Mouse (Mus musculus) heart, adult 2 months (tissue): ENCODE results near the gene Vstm2b. TPM values are rescaled to one million over a fixed set of nuclear protein-coding genes. Genes with fewer than 3 reads are reported as not detected.

Experiments
- DNase-seq, 2 experiments: peaks; one replicate each; pipeline ENCODE4 v3.0.0; 2021
- H3K27ac ChIP-seq: fragments of 200-600 bp; 2 replicates; pipeline ENCODE4 v1.8.1; 2022
- H3K27me3 ChIP-seq: fragments of 200-500 bp; 2 replicates; pipeline ENCODE4 v1.6.1; 2012; ENCODE audit warnings: mild to moderate bottlenecking, low read length, inconsistent platforms, mixed read lengths; ENCODE audit not compliant: control insufficient read depth, insufficient read depth
- H3K36me3 ChIP-seq: fragments of 200-500 bp; 2 replicates; pipeline ENCODE4 v1.6.1; 2012; ENCODE audit warnings: low read length, inconsistent platforms; ENCODE audit not compliant: control insufficient read depth, insufficient read depth
- H3K4me1 ChIP-seq: fragments of 200-500 bp; 2 replicates; pipeline ENCODE4 v1.6.1; 2011; ENCODE audit warnings: low read length; ENCODE audit not compliant: control insufficient read depth, insufficient read depth
- H3K4me3 ChIP-seq: fragments of 200-600 bp; 2 replicates; pipeline ENCODE4 v1.8.1; 2022
- H3K79me2 ChIP-seq: fragments of 200-500 bp; replicated peaks from 2 replicates; pipeline ENCODE4 v1.6.1; 2012; ENCODE audit warnings: mild to moderate bottlenecking, inconsistent platforms, low read length, moderate library complexity, mixed read lengths; ENCODE audit not compliant: control insufficient read depth, insufficient read depth
- H3K9ac ChIP-seq: fragments of 200-500 bp; 2 replicates; pipeline ENCODE4 v1.6.1; 2012; ENCODE audit warnings: low read depth, mild to moderate bottlenecking, control low read depth, inconsistent platforms, low read length, mixed read lengths
- CTCF ChIP-seq: fragments of 200-600 bp; IDR thresholded peaks from 2 replicates; pipeline ENCODE4 v1.8.1; 2022; ENCODE audit warnings: antibody characterized with exemption, mild to moderate bottlenecking, moderate library complexity
- EP300 ChIP-seq: fragments of 200-500 bp; IDR thresholded peaks from 2 replicates; pipeline ENCODE4 v1.6.1; 2011; ENCODE audit warnings: low read depth, low read length, control low read depth; ENCODE audit not compliant: insufficient read depth
- POLR2A ChIP-seq: fragments of 200-500 bp; IDR thresholded peaks from 2 replicates; pipeline ENCODE4 v1.6.1; 2011; ENCODE audit warnings: mild to moderate bottlenecking, low read depth, low read length, control low read depth; ENCODE audit not compliant: insufficient read depth
- WGBS: fragments of 180-500 bp; shearing (Covaris S2); methylation state at CpG from one replicate; pipeline ENCODE4 v1.1.7; 2018; 5-methylcytosine and 5-hydroxymethylcytosine counted together
- intact Hi-C: fragments of 180-260 bp; cut with DNase I; formaldehyde crosslinking; loops from one replicate; pipeline ENCODE4 v1.15.1; 2025
- long read RNA-seq: library from polyadenylated mRNA; stranded (forward); transcript quantifications from one replicate; pipeline ENCODE4 v2.0.0, GENCODE M21; 2021
- polyA plus RNA-seq: library from polyadenylated mRNA; depleted of rRNA; stranded (reverse); fragments of >200 nt; gene quantifications from 2 replicates; pipeline ENCODE4 v1.2.3, GENCODE M21; 2012; rRNA removed
- total RNA-seq, 2 experiments: library from RNA; stranded (reverse); gene quantifications; 2 replicates each; pipeline ENCODE4 v1.2.3; 2021

The Vstm2b gene
- total RNA-seq (under 1 TPM in 1 of 2 experiments, not detected in 1; 0.11 TPM), polyA plus RNA-seq (0.18 and 0.25 TPM in 2 replicates)
- long read RNA-seq: 0 reads

DNA sequence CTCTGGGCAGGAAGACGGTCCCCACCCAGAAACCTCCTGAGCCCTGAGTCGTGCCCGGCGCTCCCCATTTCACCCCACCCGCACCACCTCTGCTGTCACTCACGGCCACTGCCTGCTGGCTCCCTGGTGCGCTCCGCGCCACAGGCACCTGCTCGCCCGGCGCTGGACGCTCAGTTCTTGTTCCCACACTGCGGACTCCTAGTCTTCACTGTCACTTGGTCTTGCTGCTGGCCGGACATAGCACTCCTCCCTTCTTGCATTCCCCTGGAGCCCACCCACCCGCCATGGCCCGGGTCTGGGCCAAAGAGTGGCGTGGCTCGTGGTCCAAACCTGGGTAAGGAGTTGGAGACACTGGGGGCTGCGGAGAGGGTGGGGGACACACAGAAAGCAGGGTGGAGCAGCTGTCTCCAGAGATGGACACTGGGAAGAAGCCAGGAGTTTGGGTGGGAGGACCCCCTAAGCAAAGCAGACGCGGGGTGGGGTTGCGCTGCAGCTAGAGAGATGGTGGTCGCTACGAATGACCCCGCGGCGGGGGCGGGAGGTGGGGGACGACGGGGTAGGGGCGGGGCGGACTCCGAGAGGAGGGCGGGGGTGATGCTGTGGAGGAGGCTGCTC is at the start of gene Vstm2b:
Vstm2b (plus strand) TSS at position 233 of the 615 bp plus-strand sequence.
- DNase-seq: no peak
- 3% methylated on average over 33 of the region's 35 CpGs for WGBS
- H3K9ac ChIP-seq: no peak within 1 kb of the TSS
- H3K79me2 ChIP-seq: no peaks in the 10 kb centered on the region
- H3K36me3 ChIP-seq: no peaks in the 10 kb centered on the region
- intact Hi-C loops: no loop called here
- no peak within 1 kb of the TSS for H3K4me3 ChIP-seq
- H3K4me1 ChIP-seq: no peaks in the 10 kb centered on the region
- TF ChIP-seq POLR2A (no peak), CTCF (no peak), EP300 (no peak)
- peaks cover 11% of the 10 kb centered on the region for H3K27me3 ChIP-seq
- H3K27ac ChIP-seq: no peak within 1 kb of the TSS

- no peak overlapping the region for H3K9ac ChIP-seq
- TF ChIP-seq CTCF (no peak), EP300 (no peak), POLR2A (no peak)
- H3K4me1 ChIP-seq: no peaks in the 10 kb centered on the region
- WGBS: 67% methylated on average over 7 of the region's 7 CpGs
- no peaks in the 10 kb centered on the region for H3K36me3 ChIP-seq
- DNase-seq: no peak
- no peaks in the 10 kb centered on the region for H3K79me2 ChIP-seq
- H3K27ac ChIP-seq: no peak overlapping the region
- intact Hi-C loops: no loop called here
- H3K27me3 ChIP-seq: no peaks in the 10 kb centered on the region
- no peak overlapping the region for H3K4me3 ChIP-seq
Measured at GRCm38 (mm10) chr7:40856088-40856625, 42.0 kb upstream of the Vstm2b start.

DNA sequence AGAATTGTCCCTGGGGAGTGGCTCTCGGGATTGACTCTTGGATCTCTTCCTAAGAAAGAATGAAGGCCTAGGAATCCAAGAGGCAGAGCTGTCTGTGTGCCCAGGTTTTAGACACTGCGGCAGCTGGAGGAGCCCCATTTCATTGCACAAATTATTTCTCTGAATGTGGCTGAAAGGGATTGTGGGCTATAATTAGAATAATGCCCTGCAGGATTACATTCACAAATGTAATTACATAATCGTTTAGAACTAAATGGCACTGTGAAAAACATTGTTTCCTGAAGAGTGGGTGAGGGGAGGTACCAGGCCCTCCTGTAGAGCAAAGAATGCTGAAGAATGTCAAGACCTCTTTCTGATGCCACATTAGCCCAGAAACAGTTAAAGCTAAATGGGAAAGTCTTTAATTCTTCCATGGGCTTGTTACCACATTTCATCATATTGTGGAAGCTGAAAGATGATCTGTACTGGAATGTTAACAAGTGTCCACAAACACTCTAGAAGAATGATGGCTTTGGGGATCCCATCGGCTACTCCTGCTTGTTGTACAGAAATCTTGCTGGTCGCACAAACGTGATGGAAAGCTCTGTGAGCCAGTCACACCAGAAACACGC is 24.6 kb upstream of the Vstm2b start:
- no peak overlapping the region for H3K27ac ChIP-seq
- no peak for TF ChIP-seq CTCF
- no peak for TF ChIP-seq POLR2A
- TF ChIP-seq EP300: no peak
- H3K9ac ChIP-seq: no peak overlapping the region
- H3K36me3 ChIP-seq: no peaks in the 10 kb centered on the region
- H3K79me2 ChIP-seq: no peaks in the 10 kb centered on the region
- no peaks in the 10 kb centered on the region for H3K4me1 ChIP-seq
- no peak for DNase-seq
- 54% methylated on average over 7 of the region's 7 CpGs for WGBS
- intact Hi-C loops: no loop called here
- no peak overlapping the region for H3K4me3 ChIP-seq
- no peaks in the 10 kb centered on the region for H3K27me3 ChIP-seq

GRCm38 (mm10) chr7:40884855-40885489 is 13.2 kb upstream of the Vstm2b start:
- 58% methylated on average over 8 of the region's 8 CpGs for WGBS

DNA sequence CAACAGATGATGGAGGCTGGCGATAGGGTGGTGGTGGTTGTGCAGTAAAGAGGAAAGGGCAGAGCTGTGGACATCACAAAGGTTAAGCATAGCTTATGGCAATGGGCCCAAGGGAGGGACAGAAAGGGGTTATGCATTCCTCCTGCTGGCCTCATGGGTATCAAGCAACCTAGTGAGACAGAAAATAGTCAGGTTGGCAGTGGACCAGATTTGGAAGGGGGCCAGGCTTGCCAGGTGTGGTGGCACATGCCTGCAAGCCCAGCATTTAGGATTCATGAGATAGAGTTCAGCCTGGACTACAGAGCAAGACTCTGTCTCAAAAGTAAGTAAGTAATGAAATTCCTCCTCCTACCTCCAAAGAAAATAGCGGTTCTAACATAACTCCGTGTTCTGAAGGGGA is 9.8 kb upstream of the Vstm2b start:
- Histone ChIP-seq H3K27me3 (no peaks in the 10 kb centered on the region), H3K79me2 (no peaks in the 10 kb centered on the region), H3K4me1 (no peaks in the 10 kb centered on the region), H3K9ac (no peak overlapping the region), H3K36me3 (no peaks in the 10 kb centered on the region), H3K27ac (no peak overlapping the region), H3K4me3 (no peak overlapping the region)
- no peak for DNase-seq
- no peak for TF ChIP-seq EP300
- no peak for TF ChIP-seq POLR2A
- no peak for TF ChIP-seq CTCF
- intact Hi-C loops: no loop called here
- 78% methylated on average over 3 of the region's 3 CpGs for WGBS

More at GRCm38 (mm10) chr7:40884855-40885489, 13.2 kb upstream of the Vstm2b start:
- Histone ChIP-seq H3K36me3 (no peaks in the 10 kb centered on the region), H3K4me3 (no peak overlapping the region), H3K9ac (no peak overlapping the region), H3K4me1 (no peaks in the 10 kb centered on the region), H3K27me3 (no peaks in the 10 kb centered on the region), H3K27ac (no peak overlapping the region), H3K79me2 (no peaks in the 10 kb centered on the region)
- intact Hi-C loops: no loop called here
- DNase-seq: no peak
- no peak for TF ChIP-seq EP300
- TF ChIP-seq CTCF: no peak
- no peak for TF ChIP-seq POLR2A
